Mouse (Mus musculus) urinary bladder, postnatal 0 days (tissue): ENCODE results near the gene Enox1. TPM values are rescaled to one million over a fixed set of nuclear protein-coding genes. Genes with fewer than 3 reads are reported as not detected.

Source experiments
- polyA plus RNA-seq: library from polyadenylated mRNA; unstranded; fragments of >200 nt; fragmentation: Nextera tagmentation; extraction: Ambion mirVana; gene quantifications from 2 replicates; pipeline ENCODE4 v1.2.1, GENCODE M21; 2015

Enox1 gene
- 5.1 and 5.4 TPM in 2 replicates for polyA plus RNA-seq

GRCm38 (mm10) chr14:77156222-77156910, at the start of gene Enox1:
TSS of gene Enox1 (plus strand) at chr14:77156763.

Other genes starting within 250 kb of the Enox1 start
- 5.9 and 7.1 TPM in 2 replicates for gene Ccdc122, start 120.0 kb upstream of the Enox1 start, polyA plus RNA-seq
- 6.6 and 7.3 TPM in 2 replicates for gene Lacc1, start 119.9 kb upstream of the Enox1 start, polyA plus RNA-seq